Mouse (Mus musculus): ENCODE data around the gene Rgl2.

The Rgl2 gene

DNA sequence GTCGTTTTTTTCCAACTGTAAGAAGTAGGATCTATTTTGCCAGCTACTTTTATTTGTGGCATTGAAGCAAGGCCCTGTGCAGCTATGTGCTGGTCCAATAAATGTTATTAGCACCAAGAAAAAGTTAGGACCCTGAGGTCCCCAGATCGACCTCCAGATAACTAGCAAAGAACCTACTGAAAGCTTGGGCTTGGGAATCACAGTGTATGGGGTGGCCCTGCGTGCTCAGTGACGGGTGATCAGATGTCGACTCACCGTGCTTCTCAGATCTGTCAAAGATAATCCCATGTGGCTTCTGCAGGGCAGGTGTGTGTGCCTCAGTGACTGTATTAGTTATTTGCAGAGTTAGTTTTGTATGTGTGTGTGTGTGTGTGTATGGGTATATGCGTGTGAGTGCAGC, 8.0 kb upstream of the Rgl2 start:
- no peak for DNase-seq (ENCODE audit: low spot score in 2 of 2)

DNA sequence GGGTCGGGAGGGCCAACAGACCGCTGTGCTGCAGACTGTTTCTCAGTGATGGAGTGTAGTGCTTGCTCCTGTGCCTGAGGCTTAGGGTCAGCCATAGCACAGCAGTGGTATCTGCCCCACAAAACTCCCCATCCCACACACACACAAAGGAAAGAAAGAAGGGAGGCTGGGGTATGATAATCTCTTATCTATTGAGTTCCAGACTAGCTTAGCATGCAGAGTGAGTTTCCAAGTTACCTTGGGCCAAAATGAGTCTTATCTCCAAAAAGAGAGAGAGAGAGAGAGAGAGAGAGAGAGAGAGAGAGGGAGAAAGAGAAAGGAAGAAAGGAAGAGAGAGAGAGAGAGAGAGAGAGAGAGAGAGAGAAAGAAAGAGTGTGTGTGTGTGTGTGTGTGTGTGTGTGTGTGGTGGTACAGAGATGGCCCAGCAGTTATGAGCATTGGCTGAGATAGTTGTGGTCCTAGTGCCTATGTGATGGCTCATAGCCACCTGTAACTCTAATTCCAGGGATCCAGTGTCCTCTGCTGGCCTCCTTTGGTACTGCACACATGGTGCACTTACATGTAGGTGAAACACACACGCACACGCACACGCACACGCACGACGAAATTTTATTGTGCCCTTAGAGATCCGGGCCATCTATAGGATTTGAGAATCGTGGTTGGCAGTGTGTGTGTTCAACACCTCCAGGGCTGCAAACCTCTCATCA, 4.6 kb upstream of the Rgl2 start:
- DNase-seq (ENCODE audit: low spot score in 2 of 2): no peak

DNA sequence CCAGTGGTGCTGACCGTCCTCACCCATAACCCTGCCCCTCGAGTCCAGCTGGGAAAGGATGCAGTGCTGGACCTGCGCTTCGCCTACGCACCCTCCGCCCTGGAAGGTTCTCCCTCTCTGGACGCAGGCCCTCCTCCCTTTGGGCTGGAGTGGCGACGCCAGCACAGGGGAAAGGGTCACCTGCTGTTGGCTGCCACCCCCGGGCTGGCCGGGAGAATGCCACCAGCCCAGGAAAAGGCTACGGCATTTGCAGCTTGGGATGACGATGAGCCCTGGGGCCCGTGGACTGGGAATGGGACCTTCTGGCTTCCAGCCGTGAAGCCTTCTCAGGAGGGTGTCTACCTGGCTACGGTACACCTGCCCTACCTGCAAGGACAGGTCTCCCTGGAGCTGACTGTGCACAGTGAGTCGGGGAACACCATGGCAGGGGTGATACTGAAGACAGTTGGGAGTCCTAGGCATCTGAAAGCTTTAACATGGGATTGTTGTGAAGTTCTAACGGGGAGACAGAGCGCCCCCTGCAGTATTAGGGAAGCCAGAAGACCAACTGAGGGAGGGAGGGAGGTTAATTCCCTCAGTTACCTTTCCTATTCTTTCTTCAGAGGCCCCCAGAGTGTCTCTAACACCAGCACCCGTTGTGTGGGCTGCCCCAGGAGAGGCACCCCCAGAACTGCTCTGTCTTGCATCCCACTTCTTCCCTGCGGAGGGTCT, 3.8 kb upstream of the Rgl2 start:
- no peak for DNase-seq (ENCODE audit: low spot score in 2 of 2)

DNA sequence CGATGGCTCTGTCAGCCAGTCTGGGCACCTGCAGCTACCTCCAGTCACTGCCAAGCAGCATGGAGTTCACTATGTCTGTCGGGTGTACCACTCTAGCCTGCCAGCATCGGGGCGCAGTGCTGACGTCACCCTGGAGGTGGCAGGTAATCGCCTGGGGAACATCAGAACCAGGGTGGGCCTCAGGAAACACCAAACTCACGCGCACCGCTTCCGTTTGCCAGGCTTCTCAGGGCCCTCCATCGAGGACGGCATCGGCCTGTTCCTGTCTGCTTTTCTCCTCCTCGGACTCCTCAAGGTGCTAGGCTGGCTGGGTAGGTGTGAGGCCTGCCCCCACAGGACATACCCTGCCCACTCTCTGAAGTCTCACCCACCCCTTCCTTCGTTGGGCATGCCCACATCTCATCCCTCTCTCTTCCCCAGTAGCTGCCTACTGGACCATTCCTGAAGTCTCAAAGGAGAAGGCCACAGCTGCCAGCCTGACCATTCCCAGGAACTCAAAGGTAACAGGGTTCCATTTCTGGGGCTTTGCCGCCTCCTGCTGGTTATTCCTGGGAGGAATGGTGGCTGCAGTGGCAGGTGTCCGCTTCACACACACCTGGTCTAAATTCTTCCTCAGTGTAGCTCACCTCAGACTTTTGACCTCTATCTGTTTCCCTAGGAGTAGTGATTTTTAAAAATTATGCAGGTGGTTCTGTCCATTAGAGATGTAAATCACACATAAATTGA, 3.0 kb upstream of the Rgl2 start:
- no peak for DNase-seq (ENCODE audit: low spot score in 2 of 2)

DNA sequence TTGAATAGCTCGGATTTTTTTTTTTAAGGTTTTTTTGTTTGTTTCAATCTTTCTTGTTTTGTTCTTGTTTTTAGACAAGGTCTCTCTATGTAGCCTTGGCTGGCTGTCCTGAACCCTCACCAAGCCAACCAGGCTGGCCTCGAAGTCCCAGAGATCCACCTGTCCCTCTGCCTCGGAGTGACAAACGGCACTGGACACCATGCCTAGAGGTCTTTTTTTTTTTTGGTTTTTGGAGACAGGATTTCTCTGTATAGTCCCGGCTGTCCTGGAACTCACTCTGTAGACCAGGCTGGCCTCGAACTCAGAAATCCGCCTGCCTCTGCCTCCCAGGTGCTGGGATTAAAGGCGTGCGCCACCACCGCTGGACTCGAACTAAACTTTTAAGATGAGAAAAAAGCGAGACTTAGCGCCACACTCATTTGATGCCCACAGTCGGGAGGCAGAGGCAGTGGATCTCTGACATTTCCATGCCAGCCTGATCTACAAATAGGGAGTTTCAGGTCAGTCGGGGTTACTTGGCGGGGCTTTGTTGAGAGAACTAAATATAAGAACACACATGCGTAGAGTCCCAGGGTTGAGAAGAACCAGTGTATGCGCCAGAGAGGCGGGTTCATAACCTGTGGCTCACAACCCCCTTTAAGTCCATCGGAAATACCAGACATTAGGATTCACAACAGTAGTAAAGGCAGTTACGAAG, 944 bp upstream of the Rgl2 start:
- no peak for DNase-seq (ENCODE audit: low spot score in 2 of 2)

DNA sequence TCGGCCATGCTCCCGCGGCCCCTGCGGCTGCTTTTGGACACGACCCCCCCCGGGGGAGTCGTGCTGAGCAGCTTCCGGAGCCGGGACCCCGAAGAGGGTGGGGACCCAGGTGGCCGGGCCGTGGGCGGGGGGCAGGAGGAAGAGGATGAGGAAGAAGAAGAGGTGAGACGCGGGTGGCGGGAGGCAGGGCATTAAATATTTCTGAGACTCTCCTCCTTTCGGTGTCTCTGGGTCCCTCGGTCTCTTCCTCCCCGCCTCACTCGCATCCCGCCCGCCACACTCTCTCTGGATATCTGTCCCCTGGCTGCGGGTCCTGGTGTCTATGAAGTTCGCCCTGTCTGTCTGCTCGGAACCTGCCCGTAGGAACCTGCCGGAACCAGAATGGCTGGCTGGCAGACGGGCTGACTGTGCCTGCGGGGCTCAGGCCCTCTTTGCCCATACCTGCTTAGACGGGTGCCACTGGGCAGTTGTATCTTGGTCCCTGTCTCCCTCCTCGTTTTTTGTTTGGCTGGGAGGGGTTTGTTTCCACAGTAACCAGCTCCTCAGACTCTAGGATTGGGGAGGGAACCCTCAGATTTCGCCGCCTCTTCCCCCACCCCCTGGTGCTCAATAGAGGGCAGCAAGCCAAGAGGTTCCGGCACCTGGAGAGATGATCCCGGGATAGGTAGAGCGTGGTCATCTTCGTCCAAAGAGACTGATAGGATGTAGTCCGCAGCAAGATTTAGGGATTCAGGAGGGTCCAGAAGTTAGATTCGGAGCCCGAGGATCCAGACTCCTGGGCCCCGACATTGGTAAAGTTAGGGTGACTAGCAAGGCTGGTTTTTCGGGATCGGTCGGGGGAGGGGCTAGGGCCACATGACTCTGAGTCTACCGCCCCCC, 1.2 kb downstream of the Rgl2 start:
- peak; percentile 54 to 57 for DNase-seq (ENCODE audit: low spot score in 2 of 2)

DNA sequence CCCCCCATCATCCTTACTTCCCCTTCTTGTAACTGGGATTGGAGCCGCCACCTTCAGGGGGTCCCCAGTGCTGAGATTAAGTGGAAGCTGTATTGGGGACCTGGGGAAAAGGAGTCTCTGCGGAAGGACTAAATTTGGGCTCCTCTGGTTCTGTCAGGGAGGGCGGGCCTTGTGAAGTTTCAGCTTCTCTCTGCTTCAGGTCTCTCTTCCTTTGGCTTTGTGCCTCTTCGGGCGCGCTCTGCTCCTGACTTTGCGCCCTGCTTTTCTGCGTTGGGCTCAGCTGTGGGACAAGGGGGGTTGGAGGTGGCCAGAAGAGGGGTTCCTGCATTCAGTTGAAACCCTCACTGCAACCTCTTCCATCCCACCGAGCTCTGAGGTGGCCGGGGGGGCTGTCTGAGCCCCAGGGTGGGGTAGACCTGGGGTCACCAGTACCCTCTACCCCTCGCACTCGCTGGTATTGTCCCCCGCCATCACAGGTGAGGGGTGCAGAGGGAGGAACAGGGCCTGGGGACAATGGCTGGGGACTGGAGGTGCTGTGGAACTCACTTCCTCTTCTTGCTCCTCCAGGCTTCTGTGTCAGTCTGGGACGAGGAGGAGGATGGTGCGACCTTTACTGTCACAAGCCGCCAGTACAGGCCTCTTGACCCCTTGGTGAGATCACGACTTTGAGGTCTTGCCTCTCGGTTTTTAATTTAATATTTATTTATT, 2.0 kb downstream of the Rgl2 start:
- no peak for DNase-seq (ENCODE audit: low spot score in 2 of 2)

DNA sequence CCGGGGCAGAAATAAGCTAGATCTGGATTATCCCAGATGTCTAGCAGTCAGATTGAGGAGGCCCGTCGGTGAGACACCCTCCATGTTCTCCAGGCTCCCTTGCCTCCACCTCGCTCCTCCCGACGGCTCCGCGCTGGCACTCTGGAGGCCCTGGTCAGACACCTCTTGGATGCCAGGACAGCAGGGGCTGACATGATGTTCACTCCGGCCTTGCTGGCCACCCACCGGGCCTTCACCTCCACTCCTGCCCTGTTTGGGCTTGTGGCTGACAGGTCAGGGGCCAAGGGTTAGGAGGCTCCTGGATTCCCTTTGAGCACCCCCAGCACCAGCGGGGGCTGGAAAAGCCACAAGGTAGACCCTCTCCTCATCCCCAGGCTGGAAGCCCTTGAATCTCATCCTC, 2.6 kb downstream of the Rgl2 start:
- peak in 1 of 2 experiments; percentile 3 for DNase-seq (ENCODE audit: low spot score in 2 of 2)

DNA sequence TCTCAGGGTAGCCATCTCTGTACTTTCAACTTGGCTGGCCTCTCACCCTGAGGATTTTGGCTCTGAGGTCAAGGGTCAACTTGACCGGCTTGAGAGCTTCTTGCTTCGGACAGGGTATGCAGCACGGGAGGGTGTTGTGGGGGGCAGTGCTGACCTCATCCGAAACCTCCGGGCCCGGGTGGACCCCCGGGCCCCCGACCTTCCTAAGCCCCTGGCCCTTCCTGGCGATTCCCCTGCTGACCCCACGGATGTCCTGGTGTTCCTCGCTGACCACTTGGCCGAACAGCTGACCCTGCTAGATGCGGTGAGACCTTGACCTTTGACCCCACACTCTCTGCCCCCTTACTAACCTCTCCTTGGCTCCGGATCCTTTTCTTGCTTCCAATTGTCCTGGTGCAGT, 3.1 kb downstream of the Rgl2 start:
- peak in 1 of 2 experiments; percentile 4 for DNase-seq (ENCODE audit: low spot score in 2 of 2)

DNA sequence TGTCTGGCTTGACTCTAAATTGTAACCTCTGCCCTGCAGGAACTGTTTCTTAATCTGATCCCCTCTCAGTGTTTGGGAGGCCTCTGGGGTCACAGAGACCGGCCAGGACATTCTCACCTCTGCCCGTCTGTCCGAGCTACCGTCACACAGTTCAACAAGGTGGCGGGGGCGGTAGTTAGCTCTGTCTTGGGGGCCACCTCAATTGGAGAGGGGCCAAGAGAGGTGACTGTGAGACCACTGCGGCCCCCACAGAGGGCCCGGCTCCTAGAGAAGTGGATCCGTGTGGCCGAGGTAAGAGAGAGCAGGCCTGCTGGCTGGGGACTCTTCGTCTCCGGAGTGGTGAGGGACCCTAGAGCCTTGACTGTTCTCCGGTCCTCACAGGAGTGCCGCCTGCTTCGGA, 3.6 kb downstream of the Rgl2 start:
- no peak for DNase-seq (ENCODE audit: low spot score in 2 of 2)

DNA sequence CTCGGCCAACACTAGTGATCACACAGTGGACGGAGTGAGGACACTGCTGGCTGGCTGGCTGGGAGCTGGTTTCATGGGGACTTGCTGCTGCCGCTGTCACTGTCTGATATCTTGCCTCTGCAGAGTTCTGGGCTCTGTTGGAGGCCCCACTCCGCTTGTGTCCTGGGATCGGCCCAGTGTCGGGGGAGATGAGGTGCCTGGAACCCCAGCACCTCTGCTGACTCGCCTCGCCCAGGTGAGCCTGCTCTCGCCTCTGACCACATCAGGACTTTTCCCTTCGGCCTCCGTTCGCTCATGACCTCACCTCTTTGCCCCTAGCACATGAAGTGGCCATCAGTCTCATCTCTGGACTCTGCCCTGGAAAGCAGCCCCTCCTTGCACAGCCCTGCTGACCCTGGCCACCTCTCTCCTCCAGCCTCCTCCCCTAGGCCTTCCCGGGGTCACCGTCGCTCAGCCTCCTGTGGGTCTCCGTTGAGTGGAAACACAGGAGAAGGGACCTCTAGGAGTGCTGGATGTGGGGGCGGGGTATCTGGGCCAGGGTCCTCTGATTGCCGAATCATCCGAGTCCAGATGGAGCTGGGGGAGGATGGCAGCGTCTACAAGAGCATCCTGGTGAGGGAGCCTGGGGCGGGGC, 6.2 kb downstream of the Rgl2 start:
- DNase-seq (ENCODE audit: low spot score in 2 of 2): no peak

DNA sequence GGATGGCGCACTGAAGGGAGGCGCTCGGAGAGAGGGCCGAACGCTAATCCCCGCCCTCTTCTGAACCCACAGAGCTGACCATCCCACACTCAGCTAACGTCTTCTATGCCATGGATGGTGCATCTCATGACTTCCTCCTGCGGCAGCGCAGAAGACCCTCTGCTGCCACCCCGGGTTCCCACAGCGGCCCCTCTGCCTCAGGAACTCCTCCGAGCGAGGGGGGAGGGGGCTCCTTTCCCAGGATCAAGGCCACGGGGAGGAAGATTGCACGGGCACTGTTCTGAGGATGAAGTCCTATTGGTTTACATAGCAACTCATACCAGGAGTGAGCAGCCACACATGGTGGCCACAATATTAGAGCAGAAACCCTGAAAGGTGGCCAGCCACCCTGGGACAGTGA, 7.7 kb downstream of the Rgl2 start:
- DNase-seq (ENCODE audit: low spot score in 2 of 2): no peak

DNA sequence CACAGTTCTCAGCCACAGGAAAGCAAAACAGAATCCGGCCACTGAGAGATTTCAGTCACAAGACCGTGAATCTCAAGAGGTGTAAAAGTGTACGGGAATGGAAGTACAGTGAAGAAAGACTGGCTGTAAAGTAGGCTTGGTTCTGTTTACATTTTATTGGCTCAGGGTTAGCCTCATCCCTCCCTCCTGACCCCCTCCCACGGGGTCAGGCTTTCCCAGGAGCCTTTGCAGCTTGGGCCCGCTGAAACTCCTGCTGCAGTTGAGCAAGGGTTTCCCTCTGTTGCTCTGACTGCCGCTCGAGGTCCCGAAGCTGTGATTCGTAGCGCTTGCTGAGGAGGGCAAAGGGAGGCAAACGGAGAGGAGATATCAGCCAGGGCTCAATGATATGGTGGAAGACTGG, 9.4 kb downstream of the Rgl2 start:
- no peak for DNase-seq (ENCODE audit: low spot score in 2 of 2)

DNA sequence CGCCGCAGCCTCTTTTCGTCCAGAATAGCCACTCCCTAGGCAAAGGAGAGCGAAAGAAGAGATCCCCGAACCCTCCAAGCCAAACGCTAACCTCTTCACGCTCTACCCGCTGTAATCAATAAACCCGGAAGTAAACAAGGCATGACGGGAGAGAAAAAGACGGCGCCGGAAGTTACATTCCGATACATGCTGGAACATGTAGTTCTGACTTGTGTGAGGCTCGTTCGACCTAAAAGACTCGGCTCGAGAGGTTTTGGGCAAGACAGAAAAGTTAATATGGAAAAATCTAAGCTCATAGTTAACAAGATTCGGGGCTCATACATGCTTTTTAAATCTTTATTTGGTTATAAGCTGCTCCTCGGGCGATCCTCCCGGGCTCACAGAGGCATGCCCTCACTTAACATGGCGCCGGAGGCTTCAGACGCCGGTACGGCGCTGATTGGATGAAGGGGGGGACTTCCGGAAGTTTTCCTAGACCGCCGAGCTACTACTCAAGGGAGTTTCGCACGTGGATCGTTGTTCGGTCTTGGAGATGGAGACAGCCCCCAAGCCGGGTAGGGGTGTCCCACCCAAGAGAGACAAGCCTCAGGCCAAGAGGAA, 11.0 kb downstream of the Rgl2 start, which contains the start of the genes Pfdn6 and Wdr46:
Pfdn6 (minus strand) TSS at position 138 of the 600 bp plus-strand sequence.
Wdr46 (plus strand) TSS at position 455 of the 600 bp plus-strand sequence.
- peak; percentile 67 to 79 for DNase-seq (ENCODE audit: low spot score in 2 of 2)

DNA sequence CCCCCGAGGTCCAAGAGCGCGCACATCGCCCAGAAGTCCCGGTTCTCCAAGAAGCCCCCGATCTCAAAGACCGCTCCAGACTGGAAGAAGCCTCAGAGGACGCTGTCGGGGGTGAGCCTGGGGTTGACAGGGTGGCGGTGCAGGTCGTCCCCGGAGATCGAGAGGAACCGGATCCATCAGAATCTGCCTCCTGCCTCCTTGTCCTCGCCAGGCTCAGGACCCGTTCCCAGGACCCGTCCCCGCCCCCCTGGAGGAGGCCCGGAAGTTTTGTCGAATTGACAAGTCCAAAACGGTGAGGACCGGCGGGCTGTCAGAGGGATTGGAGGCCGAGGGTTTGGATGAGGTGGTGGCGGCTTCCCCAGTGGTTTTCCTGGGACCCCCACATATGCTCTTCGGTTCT, 11.6 kb downstream of the Rgl2 start:
- DNase-seq (ENCODE audit: low spot score in 2 of 2): no peak

DNA sequence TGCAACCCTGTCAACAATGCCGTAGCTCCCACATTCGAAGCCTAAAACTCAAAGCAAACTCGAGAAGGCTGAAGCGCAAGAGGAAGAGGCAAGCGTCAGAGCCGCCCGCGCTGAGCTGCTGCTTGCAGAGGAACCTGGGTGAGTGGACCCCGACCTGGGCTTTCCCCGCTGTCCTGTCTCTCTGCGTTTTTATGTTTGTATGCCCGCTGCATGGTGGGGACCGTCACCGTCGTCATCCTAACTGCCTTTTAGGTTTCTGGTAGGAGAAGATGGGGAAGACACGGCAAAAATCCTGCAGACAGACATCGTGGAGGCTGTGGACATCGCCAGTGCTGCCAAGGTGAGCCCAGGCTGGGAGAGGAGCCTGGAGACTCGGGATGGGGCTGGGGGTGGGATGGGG, 12.0 kb downstream of the Rgl2 start:
- no peak for DNase-seq (ENCODE audit: low spot score in 2 of 2)

DNA sequence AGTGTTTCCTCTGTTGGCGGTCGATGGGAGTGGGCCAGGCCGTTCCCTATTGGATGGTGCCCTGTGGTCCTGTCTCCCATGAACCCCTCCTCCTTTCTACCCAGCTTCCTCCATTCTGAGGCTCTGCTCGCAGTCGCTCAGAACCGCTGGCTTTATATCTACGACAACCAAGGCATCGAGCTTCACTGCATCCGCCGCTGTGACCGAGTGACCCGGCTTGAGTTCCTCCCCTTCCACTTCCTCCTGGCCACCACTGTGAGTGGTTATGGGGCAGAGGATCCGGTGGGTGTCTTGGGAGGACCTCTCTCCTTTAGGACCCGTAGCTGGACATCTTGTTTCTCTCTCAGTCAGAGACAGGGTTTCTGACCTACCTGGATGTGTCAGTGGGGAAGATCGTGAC, 14.1 kb downstream of the Rgl2 start:
- DNase-seq (ENCODE audit: low spot score in 2 of 2): no peak

DNA sequence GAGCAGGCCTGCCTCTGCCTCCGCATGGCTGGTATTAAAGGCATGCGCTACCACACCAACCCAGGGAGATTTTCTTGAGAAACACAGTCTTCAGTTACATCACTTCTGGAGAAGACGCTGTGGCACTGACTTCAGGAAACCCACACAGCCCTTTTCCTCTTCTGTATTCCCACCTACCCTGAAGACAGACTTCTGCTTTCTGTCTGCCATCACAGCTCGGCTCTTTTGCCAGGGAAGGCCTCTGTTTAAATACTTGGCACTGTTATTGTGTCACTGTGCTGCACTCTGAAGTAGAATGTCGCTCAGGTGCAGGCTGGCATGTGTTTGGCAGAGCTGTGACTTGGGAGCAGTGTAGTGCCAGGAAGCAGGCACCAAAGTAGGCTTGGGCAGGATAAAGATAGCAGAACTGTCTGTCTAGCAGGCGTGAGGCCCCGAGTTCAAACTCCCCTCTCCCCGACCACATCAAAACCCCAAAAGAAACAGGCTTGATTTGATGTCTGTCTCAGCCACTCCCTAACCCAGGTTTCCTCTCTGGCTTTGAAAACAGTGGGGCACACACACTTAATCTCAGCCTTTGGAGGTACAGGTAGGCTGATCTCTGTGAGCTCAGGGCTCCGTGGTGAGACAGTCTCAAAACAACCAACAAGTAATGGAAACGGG, 18.2 kb downstream of the Rgl2 start:
- no peak for DNase-seq (ENCODE audit: low spot score in 2 of 2)
